Comparison of ENCODE assay signal across 8 mouse cellular contexts in the genomic region with DNA sequence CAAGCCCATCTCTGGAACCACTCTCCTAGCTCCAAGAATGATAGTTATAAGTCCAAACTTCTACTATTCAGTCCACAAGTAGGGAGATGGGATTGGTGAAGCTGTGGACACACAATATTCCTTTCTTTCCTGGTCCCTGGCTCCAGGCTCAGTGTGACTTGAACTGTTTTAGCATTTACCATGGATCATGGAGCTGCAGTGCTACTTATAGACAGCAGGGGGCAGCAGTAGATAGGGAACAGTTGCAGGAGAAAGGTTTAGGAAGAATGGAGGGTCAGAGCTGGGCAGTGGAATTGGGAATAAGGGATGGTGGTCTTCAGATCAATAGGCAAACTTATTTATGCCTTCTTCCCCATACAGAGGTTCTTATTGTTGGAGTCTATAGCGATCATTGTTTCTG. TPM values are rescaled to one million over a fixed set of nuclear protein-coding genes. Genes with fewer than 3 reads are reported as not detected.
DNase-seq lines count a peak whose midpoint lies in the region; ATAC-seq and TF ChIP-seq lines count a peak whose summit lies in the region.

No protein-coding gene starts in this region.

- ATAC-seq in midbrain, embryonic 16.5 days = no peak
- no peak for ATAC-seq in monocyte, adult 5-6 weeks (replicated peaks; ENCODE audit: insufficient number of reproducible peaks, low FRiP score, low TSS enrichment, poor library complexity, severe bottlenecking)

- peaks cover 34% of the 10 kb centered on the region for H3K27me3 ChIP-seq in midbrain, embryonic 10.5 days (ENCODE audit: low read depth, poor library complexity, severe bottlenecking)
- no peaks in the 10 kb centered on the region for H3K27me3 ChIP-seq in midbrain, embryonic 16.5 days (ENCODE audit: control insufficient read depth, insufficient read depth, low read depth, low read length)
- H3K27me3 ChIP-seq in limb, embryonic 10.5 days (ENCODE audit: low read depth, poor library complexity, severe bottlenecking) = peaks cover 41% of the 10 kb centered on the region

- H3K4me1 ChIP-seq in midbrain, embryonic 10.5 days = peaks cover 36% of the 10 kb centered on the region
- peaks cover 30% of the 10 kb centered on the region for H3K4me1 ChIP-seq in midbrain, embryonic 16.5 days (ENCODE audit: control insufficient read depth, insufficient read depth, low read length)
- H3K4me1 ChIP-seq in cortical plate, adult 2 months (ENCODE audit: control insufficient read depth, insufficient read depth, low read length) = peaks cover 5% of the 10 kb centered on the region; the same call in 1 of the 2 replicates
- peaks cover 27% of the 10 kb centered on the region for H3K4me1 ChIP-seq in limb, embryonic 10.5 days

- H3K36me3 ChIP-seq in midbrain, embryonic 10.5 days = no peaks in the 10 kb centered on the region
- no peaks in the 10 kb centered on the region for H3K36me3 ChIP-seq in midbrain, embryonic 16.5 days (ENCODE audit: control insufficient read depth, insufficient read depth, low read length)
- no peaks in the 10 kb centered on the region for H3K36me3 ChIP-seq in limb, embryonic 10.5 days

- no peak overlapping the region for H3K27ac ChIP-seq in midbrain, embryonic 10.5 days (replicated peaks)
- no peak overlapping the region for H3K27ac ChIP-seq in midbrain, embryonic 16.5 days (ENCODE audit: low read length)
- no peak overlapping the region for H3K27ac ChIP-seq in cortical plate, adult 2 months (ENCODE audit: insufficient read depth, low read length)
- H3K27ac ChIP-seq in limb, embryonic 10.5 days = no peak overlapping the region

- no peak overlapping the region for H3K9ac ChIP-seq in midbrain, embryonic 16.5 days (ENCODE audit: low read depth, low read length)

- no peak overlapping the region for H3K4me3 ChIP-seq in midbrain, embryonic 10.5 days
- no peak overlapping the region for H3K4me3 ChIP-seq in midbrain, embryonic 16.5 days (ENCODE audit: low read depth, low read length)
- H3K4me3 ChIP-seq in cortical plate, adult 2 months (ENCODE audit: insufficient read depth, low read length) = no peak overlapping the region
- no peak overlapping the region for H3K4me3 ChIP-seq in limb, embryonic 10.5 days

- no peaks in the 10 kb centered on the region for H3K9me3 ChIP-seq in midbrain, embryonic 10.5 days (replicated peaks)
- no peaks in the 10 kb centered on the region for H3K9me3 ChIP-seq in midbrain, embryonic 16.5 days (replicated peaks; ENCODE audit: control insufficient read depth, low read length, poor library complexity, severe bottlenecking)
- no peaks in the 10 kb centered on the region for H3K9me3 ChIP-seq in limb, embryonic 10.5 days (replicated peaks)

- no peak overlapping the region for H3K4me2 ChIP-seq in midbrain, embryonic 16.5 days (ENCODE audit: low read length)

- peak; percentile 98 for TF ChIP-seq CTCF in cortical plate, adult 2 months (IDR thresholded peaks at IDR 0.05; ENCODE audit: extremely low read depth, insufficient read depth, low read length)

- WGBS in midbrain, embryonic 10.5 days = 3% methylated on average over 1 of the region's 1 CpGs
- WGBS in midbrain, embryonic 16.5 days = 7% methylated on average over 1 of the region's 1 CpGs
- 0% methylated on average over 1 of the region's 1 CpGs for WGBS in limb, embryonic 10.5 days

- peak; percentile 73 for DNase-seq in midbrain, embryonic 10.5 days (ENCODE audit: low spot score)
- peak; percentile 29 for DNase-seq in T-cell, adult 2 months (ENCODE audit: low spot score)
- DNase-seq in heart, postnatal 4 days = peak; percentile 77
- peak; percentile 67 for DNase-seq in limb, embryonic 10.5 days (ENCODE audit: low spot score)
- DNase-seq in retina, postnatal 7 days (ENCODE audit: low read depth, low spot score) = peak; percentile 57

- no peak for TF ChIP-seq POLR2A in cortical plate, adult 2 months (IDR thresholded peaks at IDR 0.05; ENCODE audit: extremely low read depth, insufficient read depth, low read length)

RNA-seq across cellular contexts. Expression of gene Acss2, which starts 1.8 kb away (rescaled TPM):
- 15.9 and 20.3 TPM in 2 replicates for polyA plus RNA-seq in midbrain, embryonic 10.5 days (2016; fragmentation: Nextera tagmentation; extraction: Ambion mirVana)
- polyA plus RNA-seq in midbrain, embryonic 16.5 days (2015; fragmentation: Nextera tagmentation; extraction: Ambion mirVana) = 23.9 TPM in 2 replicates
- polyA plus RNA-seq in cortical plate, adult 2 months (2012; rRNA removed) = 77.3 and 77.7 TPM in 2 replicates
- total RNA-seq in heart, postnatal 4 days (2021) = 10 to 100 TPM; 27.4 TPM
- 5.3 and 9.2 TPM in 2 replicates for polyA plus RNA-seq in limb, embryonic 10.5 days (2016; fragmentation: Nextera tagmentation; extraction: Ambion mirVana)
- 29.5 to 53.8 TPM (median 36.7 TPM) in 3 replicates for total RNA-seq in monocyte, adult 5-6 weeks (2017)

RNA-seq across cellular contexts. Expression of gene Ggt7, which starts 2.1 kb away (rescaled TPM):
- polyA plus RNA-seq in midbrain, embryonic 10.5 days (2016; fragmentation: Nextera tagmentation; extraction: Ambion mirVana) = 16.0 and 25.2 TPM in 2 replicates
- polyA plus RNA-seq in midbrain, embryonic 16.5 days (2015; fragmentation: Nextera tagmentation; extraction: Ambion mirVana) = 78.9 and 83.3 TPM in 2 replicates
- 261 and 264 TPM in 2 replicates for polyA plus RNA-seq in cortical plate, adult 2 months (2012; rRNA removed)
- total RNA-seq in heart, postnatal 4 days (2021) = 1 to 10 TPM in 1 of 2 experiments, under 1 TPM in 1; 0.62 to 1.3 TPM
- 1.6 and 3.2 TPM in 2 replicates for polyA plus RNA-seq in limb, embryonic 10.5 days (2016; fragmentation: Nextera tagmentation; extraction: Ambion mirVana)
- total RNA-seq in monocyte, adult 5-6 weeks (2017) = 0.64 to 1.5 TPM (median 1.1 TPM) in 3 replicates

RNA-seq across cellular contexts. Expression of gene Ncoa6, which starts 42.2 kb away (rescaled TPM):
- polyA plus RNA-seq in midbrain, embryonic 10.5 days (2016; fragmentation: Nextera tagmentation; extraction: Ambion mirVana) = 20.8 and 22.3 TPM in 2 replicates
- polyA plus RNA-seq in midbrain, embryonic 16.5 days (2015; fragmentation: Nextera tagmentation; extraction: Ambion mirVana) = 22.7 and 26.6 TPM in 2 replicates
- polyA plus RNA-seq in cortical plate, adult 2 months (2012; rRNA removed) = 42.1 and 43.4 TPM in 2 replicates
- total RNA-seq in heart, postnatal 4 days (2021) = 10 to 100 TPM; 42.9 to 44.7 TPM
- 19.6 and 21.1 TPM in 2 replicates for polyA plus RNA-seq in limb, embryonic 10.5 days (2016; fragmentation: Nextera tagmentation; extraction: Ambion mirVana)
- total RNA-seq in monocyte, adult 5-6 weeks (2017) = 10.9 to 39.1 TPM (median 15.5 TPM) in 3 replicates
